Mouse (Mus musculus): ENCODE measurements around the gene Large1. TPM values are rescaled to one million over a fixed set of nuclear protein-coding genes. Genes with fewer than 3 reads are reported as not detected.
"Not testable (repeated sequence)": the region's sequence is repeated elsewhere in the genome, so short reads cannot be mapped to it uniquely, and the experiment has no call there.

Large1 gene
- total RNA-seq, 2 experiments from 2014 or later = 1.9 to 2.0 TPM

- no peak for ATAC-seq (ENCODE audit: poor library complexity, severe bottlenecking)
Measured at GRCm38 (mm10) chr8:73302947-73303346, 50.4 kb downstream of the Large1 start.

DNA sequence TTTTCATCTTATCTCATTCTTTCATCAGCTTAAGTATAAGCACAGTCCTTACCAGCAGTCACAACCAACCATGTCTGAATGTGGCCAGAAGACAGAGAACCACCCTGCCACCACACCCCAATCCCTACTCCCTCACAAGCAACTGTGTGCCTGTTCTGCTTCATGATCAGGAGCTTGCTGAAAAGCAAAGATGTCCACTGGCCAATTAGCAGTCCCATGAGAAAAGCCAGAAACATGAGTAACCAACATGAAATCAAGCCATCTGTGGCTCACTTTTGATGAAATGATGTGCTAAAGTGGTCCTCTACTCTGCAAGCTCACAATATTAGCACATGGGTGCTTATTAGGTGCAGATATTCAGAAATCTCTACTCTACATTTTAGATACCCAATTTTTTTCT, 57.8 kb downstream of the Large1 start:
- ATAC-seq (ENCODE audit: poor library complexity, severe bottlenecking) = no peak

GRCm38 (mm10) chr8:73293655-73294054, 59.7 kb downstream of the Large1 start:
- ATAC-seq (ENCODE audit: poor library complexity, severe bottlenecking) = no peak

GRCm38 (mm10) chr8:73291630-73292029, 61.7 kb downstream of the Large1 start:
- ATAC-seq (ENCODE audit: poor library complexity, severe bottlenecking) = no peak

DNA sequence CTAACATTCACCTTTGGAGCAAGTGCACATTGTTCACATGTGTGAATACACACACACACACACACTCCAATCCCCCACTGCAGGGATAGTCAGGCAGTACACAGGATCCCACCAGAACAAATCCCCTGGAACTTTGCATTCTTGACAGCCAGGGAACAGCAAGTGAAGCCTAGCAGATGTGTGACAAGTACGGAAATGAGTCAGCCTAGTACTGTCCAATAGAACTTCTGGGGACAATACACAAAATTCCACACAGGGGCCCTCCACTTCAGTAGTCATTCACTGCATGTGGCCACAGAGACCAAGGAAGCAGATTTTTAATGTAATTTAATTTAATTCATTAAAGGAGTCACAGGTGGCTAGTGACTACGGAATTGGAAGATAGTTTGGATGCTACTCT, 62.7 kb downstream of the Large1 start:
- ATAC-seq (ENCODE audit: poor library complexity, severe bottlenecking) = no peak

DNA sequence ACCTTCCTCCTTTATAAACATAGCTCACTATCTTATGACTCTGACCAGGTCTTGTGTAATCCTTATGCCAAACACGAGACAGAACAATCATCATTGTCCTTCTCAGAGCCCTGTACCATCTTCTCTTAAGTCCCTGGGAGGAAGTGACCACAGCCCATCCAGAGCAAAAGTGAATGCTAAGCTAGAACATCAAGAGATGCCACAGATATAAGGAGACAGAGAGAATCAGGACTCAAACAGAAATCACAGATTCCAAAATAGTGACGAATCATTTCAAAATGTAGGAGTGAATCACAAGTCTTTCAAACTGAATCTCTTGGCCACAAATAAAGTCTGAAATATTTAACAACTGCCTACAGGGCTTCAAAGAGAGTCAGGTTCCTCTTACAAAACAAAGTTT, 63.5 kb downstream of the Large1 start:
- no peak for ATAC-seq (ENCODE audit: poor library complexity, severe bottlenecking)

DNA sequence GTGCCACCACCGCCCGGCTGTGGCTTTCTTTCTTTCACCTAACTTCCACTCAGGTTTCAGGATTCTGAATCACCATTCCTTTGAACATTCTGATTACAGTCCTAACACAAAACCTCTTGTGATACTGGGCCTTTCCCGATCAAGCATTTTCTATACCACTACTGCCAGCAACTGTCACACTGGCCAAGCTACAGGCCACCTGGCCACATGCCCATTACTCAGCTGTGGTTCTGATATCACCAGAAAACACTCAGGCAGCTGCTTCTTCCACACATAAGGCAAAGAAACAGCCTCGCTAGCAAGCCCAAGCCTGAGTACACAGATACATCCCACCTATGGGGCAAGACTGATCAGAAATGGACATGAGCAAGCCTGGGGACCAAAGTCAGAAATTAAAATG, 71.3 kb downstream of the Large1 start:
- ATAC-seq (ENCODE audit: poor library complexity, severe bottlenecking) = no peak

GRCm38 (mm10) chr8:73276015-73276414, 77.3 kb downstream of the Large1 start:
- ATAC-seq (ENCODE audit: poor library complexity, severe bottlenecking) = no peak

DNA sequence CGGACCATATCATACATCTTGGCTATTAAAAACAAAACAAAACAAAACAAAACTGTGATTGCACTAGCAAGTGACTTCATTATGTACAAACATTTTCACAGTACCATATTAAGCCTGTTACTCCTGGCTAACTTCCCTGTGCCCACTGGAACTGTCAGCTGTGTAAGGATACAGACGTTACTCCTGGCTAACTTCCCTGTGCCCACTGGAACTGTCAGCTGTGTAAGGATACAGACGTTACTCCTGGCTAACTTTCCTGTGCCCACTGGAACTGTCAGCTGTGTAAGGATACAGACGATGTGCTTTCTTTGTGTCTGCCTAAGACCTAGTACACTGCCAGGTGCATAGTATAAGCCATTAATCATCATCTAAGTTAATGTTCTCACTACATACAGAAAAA, 77.9 kb downstream of the Large1 start:
- not testable (repeated sequence) for ATAC-seq (ENCODE audit: poor library complexity, severe bottlenecking)

DNA sequence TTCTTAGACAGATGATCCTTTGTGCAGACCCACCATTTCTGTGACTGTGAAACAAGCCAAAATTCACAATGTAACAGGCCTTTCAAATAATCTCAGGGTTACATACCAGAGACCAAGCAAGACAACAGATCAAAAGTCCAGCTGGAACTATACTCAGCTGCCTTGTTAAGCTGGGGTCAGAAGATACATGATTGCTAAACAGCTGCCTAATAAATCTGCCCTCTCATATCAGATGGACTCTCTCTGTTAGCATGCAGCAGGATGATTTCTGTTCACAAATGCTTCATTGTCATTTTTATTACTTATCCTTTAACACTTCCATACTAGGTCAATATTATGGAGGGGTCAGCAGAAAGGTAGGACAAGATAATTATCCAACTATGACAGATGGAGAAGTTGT, 80.2 kb downstream of the Large1 start:
- ATAC-seq (ENCODE audit: poor library complexity, severe bottlenecking) = no peak

GRCm38 (mm10) chr8:73270991-73271390, 82.3 kb downstream of the Large1 start:
- no peak for ATAC-seq (ENCODE audit: poor library complexity, severe bottlenecking)

GRCm38 (mm10) chr8:73257981-73258380, 95.4 kb downstream of the Large1 start:
- ATAC-seq (ENCODE audit: poor library complexity, severe bottlenecking) = no peak

DNA sequence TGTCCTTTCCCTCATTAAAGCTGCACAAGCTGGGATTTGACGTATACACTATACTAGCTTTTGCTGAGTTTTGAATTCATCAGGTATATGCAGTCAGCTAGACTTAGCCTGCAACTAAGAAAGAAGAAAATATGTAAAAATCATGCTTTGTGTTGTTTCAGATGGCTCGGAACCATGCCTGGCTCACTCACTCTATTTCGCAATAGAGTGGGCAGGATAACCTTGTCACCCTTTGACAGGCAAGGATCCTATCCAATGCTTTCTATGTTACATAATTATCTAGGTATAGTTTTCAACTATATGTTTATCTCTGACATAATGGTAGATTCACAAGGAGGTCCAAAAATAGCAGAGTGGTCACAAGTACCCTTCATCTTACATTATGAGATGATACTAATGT, 109.2 kb downstream of the Large1 start:
- ATAC-seq (ENCODE audit: poor library complexity, severe bottlenecking) = no peak

DNA sequence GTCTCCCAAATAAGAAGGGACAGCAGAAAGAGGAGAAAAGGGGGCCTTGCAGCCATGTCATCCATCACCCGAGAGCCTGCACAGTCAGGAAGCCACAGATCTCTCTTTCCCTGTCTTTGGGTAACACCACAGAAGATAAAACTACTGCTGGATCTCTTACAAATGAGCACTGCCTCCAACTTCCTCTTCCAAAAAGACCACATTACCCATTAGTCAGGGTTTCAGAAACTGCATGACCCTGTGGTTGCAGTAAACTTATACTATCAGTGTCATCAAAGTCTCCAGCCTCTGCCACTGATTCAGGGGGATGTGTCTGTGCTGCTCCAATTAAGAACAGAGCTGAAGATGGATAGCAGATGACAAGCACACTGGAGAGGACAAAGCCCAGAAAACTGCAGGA, 111.3 kb downstream of the Large1 start:
- ATAC-seq (ENCODE audit: poor library complexity, severe bottlenecking) = peak; percentile 47

GRCm38 (mm10) chr8:73234209-73234608, 119.1 kb downstream of the Large1 start:
- 0 out of 2 replicates have a peak, but pooled peaks have one; percentile 47 for ATAC-seq (ENCODE audit: poor library complexity, severe bottlenecking)

DNA sequence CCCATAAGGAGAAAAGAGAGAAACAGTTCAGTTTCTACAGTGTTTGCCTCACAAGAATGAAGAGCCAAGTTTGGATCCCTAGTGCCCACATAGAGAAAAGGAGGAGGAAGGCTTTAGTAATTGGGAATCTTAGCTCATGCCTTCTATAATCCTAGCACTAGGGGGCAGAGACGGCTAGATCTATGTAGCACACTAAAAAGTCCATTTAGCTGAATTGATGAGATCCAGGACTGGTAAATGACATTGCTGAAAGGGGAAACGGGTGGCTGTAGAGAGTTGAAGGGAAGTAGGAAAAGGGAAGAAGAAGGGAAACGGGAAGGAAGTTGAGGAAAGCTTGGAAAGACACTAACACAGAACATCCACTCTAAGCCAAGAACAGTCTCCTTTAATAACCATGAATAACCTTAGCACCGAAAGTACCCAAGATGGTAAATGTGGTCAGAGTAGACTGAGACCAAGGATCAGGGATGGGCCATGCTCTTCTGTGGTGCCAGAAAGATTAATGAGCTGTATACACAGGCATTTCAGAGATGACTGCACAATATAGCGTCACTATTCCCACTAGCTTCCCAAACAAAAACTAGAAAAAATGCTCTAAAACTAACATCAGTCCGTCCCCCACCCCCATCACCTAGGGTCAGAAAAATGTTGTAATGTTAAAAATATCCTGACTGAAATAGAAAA, 119.8 kb downstream of the Large1 start:
- no peak; the same call in 1 of the 2 replicates for ATAC-seq (ENCODE audit: poor library complexity, severe bottlenecking)

- ATAC-seq (ENCODE audit: poor library complexity, severe bottlenecking) = no peak
Measured at GRCm38 (mm10) chr8:73226841-73227240, 126.5 kb downstream of the Large1 start.

- ATAC-seq (ENCODE audit: poor library complexity, severe bottlenecking) = no peak
Measured at GRCm38 (mm10) chr8:73225654-73226053, 127.7 kb downstream of the Large1 start.

DNA sequence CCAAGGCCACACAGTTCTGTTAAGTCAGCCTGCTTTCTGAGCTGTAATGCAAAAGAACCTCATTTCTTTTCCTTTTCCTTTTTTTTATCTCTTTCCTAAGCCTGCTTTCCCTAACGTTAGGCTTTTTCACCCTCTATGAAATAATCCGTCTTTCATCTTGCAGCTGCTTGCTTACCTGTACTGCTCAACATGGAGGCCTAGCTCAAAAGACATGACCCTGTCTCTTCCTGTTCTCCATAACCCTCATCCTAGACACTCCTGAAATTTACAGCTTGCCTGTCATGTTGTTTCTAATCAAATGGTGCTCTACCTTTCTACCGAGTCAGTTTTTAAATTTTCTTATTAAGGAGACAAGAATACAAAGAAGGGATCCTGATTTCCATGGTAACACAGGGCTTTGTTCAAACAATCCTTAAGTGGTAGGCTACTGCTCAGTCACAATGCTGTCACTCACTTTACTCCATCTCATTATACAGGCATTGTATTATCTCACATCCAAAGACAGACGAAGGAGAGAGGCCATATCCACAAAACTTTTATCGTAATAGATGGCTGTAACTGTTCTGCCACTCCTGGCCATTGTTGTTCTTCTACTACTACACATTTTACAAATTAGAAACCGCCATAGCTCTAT, 134.0 kb downstream of the Large1 start:
- no peak for ATAC-seq (ENCODE audit: poor library complexity, severe bottlenecking)

- no peak for ATAC-seq (ENCODE audit: poor library complexity, severe bottlenecking)
Measured at GRCm38 (mm10) chr8:73206831-73207230, 146.5 kb downstream of the Large1 start.

GRCm38 (mm10) chr8:73201854-73202253, 151.5 kb downstream of the Large1 start:
- no peak for ATAC-seq (ENCODE audit: poor library complexity, severe bottlenecking)

DNA sequence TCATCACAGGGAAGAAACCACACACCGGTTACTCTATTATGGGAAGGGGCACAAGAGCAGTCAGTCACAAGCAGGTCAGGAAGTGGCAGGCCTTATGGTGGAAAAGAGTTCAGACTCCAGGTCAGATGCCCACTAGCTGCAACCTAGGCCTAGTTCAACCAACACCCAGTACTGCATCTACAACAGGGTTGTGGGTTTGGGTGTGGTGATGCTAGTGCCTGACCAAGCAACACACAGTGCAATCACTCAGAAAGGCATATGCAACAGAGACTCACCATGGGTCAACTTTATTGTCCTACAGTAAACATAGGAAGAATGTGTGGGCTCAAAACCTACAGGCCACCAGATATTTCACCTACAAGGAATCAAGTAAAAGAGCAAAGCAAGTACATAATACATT, 155.6 kb downstream of the Large1 start:
- ATAC-seq (ENCODE audit: poor library complexity, severe bottlenecking) = no peak

DNA sequence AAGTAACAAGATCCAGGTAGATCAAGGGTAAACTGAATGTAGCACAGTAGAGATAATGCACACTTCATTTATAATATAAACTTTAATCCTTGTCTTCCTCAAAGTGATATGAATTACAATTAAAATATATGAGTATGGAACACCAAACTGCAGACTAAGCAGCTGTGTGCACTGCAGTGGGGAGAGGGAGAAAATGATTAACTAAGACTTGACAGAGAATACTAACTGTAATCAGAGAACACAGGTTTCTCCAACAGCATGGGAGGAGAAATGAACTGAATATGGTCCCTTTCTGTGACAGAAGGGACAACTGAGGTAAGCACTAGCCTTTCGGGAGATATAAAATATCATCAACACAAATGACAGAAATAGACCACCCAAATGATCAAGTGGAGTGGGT, 164.7 kb downstream of the Large1 start:
- no peak for ATAC-seq (ENCODE audit: poor library complexity, severe bottlenecking)

Measured in megakaryocyte, adult 5-6 weeks (primary cell).